Mouse (Mus musculus) MEL (cell line): ENCODE measurements at regions not wholly inside any gene's neighbourhood (a gene's known extent, or its start where the extent isn't known, plus 50 kb on each side); places are given as distances from the start of the nearest gene placed in this dataset.

Experiments
- DNase-seq: peaks from one replicate; pipeline ENCODE4 v3.0.0; 2011; ENCODE audit warnings: low read depth, low spot score
- H3K27ac ChIP-seq: 2 replicates; pipeline ENCODE4 v1.5.1; 2012; ENCODE audit warnings: low read depth, mild to moderate bottlenecking, control low read depth, low read length, moderate library complexity; ENCODE audit not compliant: control insufficient read depth
- H3K27me3 ChIP-seq, 2 experiments: fragments of 150-350 bp in 1 of 2; sonication (generic) in 1 of 2; 2 replicates each; pipeline ENCODE4 v1.6.1; 2012; ENCODE audit warnings: low read length in 2 of 2, mild to moderate bottlenecking in 2 of 2, improper control_type of control experiment in 1 of 2, moderate library complexity in 1 of 2; ENCODE audit not compliant: insufficient read depth in 2 of 2, control insufficient read depth in 1 of 2
- H3K36me3 ChIP-seq, 2 experiments: 2 replicates each; pipeline ENCODE4 v1.6.1; 2012 to 2014; ENCODE audit warnings: low read length in 2 of 2, improper control_type of control experiment in 1 of 2, inconsistent platforms in 1 of 2, mild to moderate bottlenecking in 1 of 2; ENCODE audit not compliant: insufficient read depth in 2 of 2, control insufficient read depth in 1 of 2
- H3K4me1 ChIP-seq, 2 experiments: fragments of 150-350 bp in 1 of 2; sonication (generic) in 1 of 2; 2 replicates each; pipeline ENCODE4 v1.6.1; 2012; ENCODE audit warnings: low read length in 2 of 2, improper control_type of control experiment in 1 of 2, mild to moderate bottlenecking in 1 of 2; ENCODE audit not compliant: insufficient read depth in 2 of 2, control insufficient read depth in 1 of 2
- H3K4me3 ChIP-seq, 2 experiments: fragments of 150-350 bp in 1 of 2; sonication (generic) in 1 of 2; 2 replicates each; pipeline ENCODE4 v1.5.1; 2012; ENCODE audit warnings: low read depth in 2 of 2, low read length in 2 of 2, mild to moderate bottlenecking in 2 of 2, moderate library complexity in 2 of 2, control low read depth in 1 of 2, improper control_type of control experiment in 1 of 2; ENCODE audit not compliant: control insufficient read depth in 1 of 2, insufficient read depth in 1 of 2
- H3K79me2 ChIP-seq: 2 replicates; pipeline ENCODE4 v1.6.1; 2012; ENCODE audit warnings: mild to moderate bottlenecking, low read length, moderate library complexity; ENCODE audit not compliant: control insufficient read depth, poor library complexity, insufficient read depth
- H3K9ac ChIP-seq: 2 replicates; pipeline ENCODE4 v1.6.1; 2012; ENCODE audit warnings: low read depth, mild to moderate bottlenecking, control low read depth, low read length, moderate library complexity; ENCODE audit not compliant: control insufficient read depth, poor library complexity, severe bottlenecking
- H3K9me3 ChIP-seq: fragments of 150-350 bp; sonication (generic); replicated peaks from 2 replicates; pipeline ENCODE4 v1.6.1; 2012; ENCODE audit warnings: mild to moderate bottlenecking, low read length, improper control_type of control experiment, moderate library complexity; ENCODE audit not compliant: insufficient read depth
- CHD1 ChIP-seq: IDR thresholded peaks from 2 replicates; pipeline ENCODE4 v1.6.1; 2012; ENCODE audit warnings: low read depth, mild to moderate bottlenecking, inconsistent platforms, low read length, improper control_type of control experiment
- CHD2 ChIP-seq: IDR thresholded peaks from 2 replicates; pipeline ENCODE4 v1.6.1; 2011; ENCODE audit warnings: low read length, improper control_type of control experiment
- E2F4 ChIP-seq: IDR thresholded peaks from 2 replicates; pipeline ENCODE4 v1.6.1; 2011; ENCODE audit warnings: low read depth, low read length, improper control_type of control experiment, borderline replicate concordance
- ETS1 ChIP-seq: IDR thresholded peaks from 2 replicates; pipeline ENCODE4 v1.6.1; 2012; ENCODE audit warnings: low read depth, mild to moderate bottlenecking, inconsistent platforms, low read length, improper control_type of control experiment, moderate library complexity
- JUND ChIP-seq: IDR thresholded peaks from 2 replicates; pipeline ENCODE4 v1.6.1; 2011; ENCODE audit warnings: low read depth, mild to moderate bottlenecking, improper control_type of control experiment, low read length
- KAT2A ChIP-seq: conservative IDR thresholded peaks from 2 replicates; pipeline ENCODE4 v1.6.1; 2012; ENCODE audit warnings: low read depth, low read length, improper control_type of control experiment, inconsistent platforms
- MAX ChIP-seq: IDR thresholded peaks from 2 replicates; pipeline ENCODE4 v1.6.1; 2011; ENCODE audit warnings: low read length, improper control_type of control experiment
- MAZ ChIP-seq: IDR thresholded peaks from 2 replicates; pipeline ENCODE4 v1.6.1; 2012; ENCODE audit warnings: low read depth, mild to moderate bottlenecking, inconsistent platforms, low read length, improper control_type of control experiment
- MEF2A ChIP-seq: IDR thresholded peaks from 2 replicates; pipeline ENCODE4 v1.6.1; 2014; ENCODE audit warnings: low read depth, mild to moderate bottlenecking, inconsistent platforms, low read length, improper control_type of control experiment; ENCODE audit not compliant: poor library complexity, insufficient replicate concordance, severe bottlenecking; ENCODE audit errors: extremely low read depth
- MYB ChIP-seq: IDR thresholded peaks from 2 replicates; pipeline ENCODE4 v1.6.1; 2011; ENCODE audit warnings: mild to moderate bottlenecking, low read depth, low read length, improper control_type of control experiment
- NELFE ChIP-seq: IDR thresholded peaks from 2 replicates; pipeline ENCODE4 v1.6.1; 2011; ENCODE audit warnings: low read depth, low read length, improper control_type of control experiment
- POLR2A ChIP-seq, 2 experiments: IDR thresholded peaks; 2 replicates each; pipeline ENCODE4 v1.6.1; 2011 to 2012; ENCODE audit warnings: low read length in 2 of 2, mild to moderate bottlenecking in 2 of 2, control low read depth in 1 of 2, improper control_type of control experiment in 1 of 2, low read depth in 1 of 2, moderate library complexity in 1 of 2; ENCODE audit not compliant: control insufficient read depth in 1 of 2, insufficient read depth in 1 of 2, poor library complexity in 1 of 2
- RAD21 ChIP-seq: IDR thresholded peaks from 2 replicates; pipeline ENCODE4 v1.6.1; 2011; ENCODE audit warnings: mild to moderate bottlenecking, low read depth, low read length, improper control_type of control experiment
- SIN3A ChIP-seq: IDR thresholded peaks from 2 replicates; pipeline ENCODE4 v1.6.1; 2012; ENCODE audit warnings: low read length, improper control_type of control experiment, inconsistent platforms
- SMC3 ChIP-seq: IDR thresholded peaks from 2 replicates; pipeline ENCODE4 v1.6.1; 2011; ENCODE audit warnings: low read depth, low read length, improper control_type of control experiment
- UBTF ChIP-seq: IDR thresholded peaks from 2 replicates; pipeline ENCODE4 v1.6.1; 2012; ENCODE audit warnings: low read depth, mild to moderate bottlenecking, inconsistent platforms, low read length, improper control_type of control experiment, moderate library complexity, borderline replicate concordance; ENCODE audit not compliant: insufficient read depth
- ZKSCAN1 ChIP-seq: IDR thresholded peaks from 2 replicates; pipeline ENCODE4 v1.6.1; 2012; ENCODE audit warnings: low read depth, mild to moderate bottlenecking, inconsistent platforms, low read length, improper control_type of control experiment, moderate library complexity
- ZMIZ1 ChIP-seq: IDR thresholded peaks from 2 replicates; pipeline ENCODE4 v1.6.1; 2012; ENCODE audit warnings: low read depth, mild to moderate bottlenecking, inconsistent platforms, low read length, improper control_type of control experiment, moderate library complexity

GRCm38 (mm10) chr6:52429204-52429552 lies 115.9 kb downstream of the Evx1 start:
- no peak for TF ChIP-seq POLR2A (IDR thresholded peaks at IDR 0.05; ENCODE audit: control insufficient read depth in 1 of 2, insufficient read depth in 1 of 2, low read depth in 1 of 2, low read length in 2 of 2, poor library complexity in 1 of 2)

GRCm38 (mm10) chr6:52433234-52433633 lies 119.9 kb downstream of the Evx1 start:
- H3K27ac ChIP-seq = no peak overlapping the region
- no peaks in the 10 kb centered on the region for H3K4me1 ChIP-seq
- TF ChIP-seq KAT2A (no peak), SIN3A (no peak), ZKSCAN1 (no peak), UBTF (no peak), CHD1 (no peak), CHD2 (no peak), SMC3 (no peak), MYB (no peak), MAX (no peak), NELFE (no peak)
- H3K4me3 ChIP-seq = no peak overlapping the region
- H3K9ac ChIP-seq = no peak overlapping the region
- no peaks in the 10 kb centered on the region for H3K9me3 ChIP-seq
- no peaks in the 10 kb centered on the region for H3K79me2 ChIP-seq
- DNase-seq = no peak
- no peaks in the 10 kb centered on the region for H3K36me3 ChIP-seq
- no peaks in the 10 kb centered on the region for H3K27me3 ChIP-seq

More at GRCm38 (mm10) chr6:52429204-52429552, 115.9 kb downstream of the Evx1 start:
- H3K27me3 ChIP-seq = no peaks in the 10 kb centered on the region
- no peak overlapping the region for H3K27ac ChIP-seq
- H3K36me3 ChIP-seq = no peaks in the 10 kb centered on the region
- H3K9me3 ChIP-seq = no peaks in the 10 kb centered on the region
- H3K9ac ChIP-seq = no peak overlapping the region
- DNase-seq = no peak
- no peaks in the 10 kb centered on the region for H3K4me1 ChIP-seq
- H3K4me3 ChIP-seq = no peak overlapping the region
- H3K79me2 ChIP-seq = no peaks in the 10 kb centered on the region

GRCm38 (mm10) chr6:52434771-52435170 lies 121.5 kb downstream of the Evx1 start:
- H3K4me1 ChIP-seq = no peaks in the 10 kb centered on the region
- no peak for TF ChIP-seq MAZ
- TF ChIP-seq KAT2A = no peak
- TF ChIP-seq JUND = no peak
- no peak for TF ChIP-seq ZMIZ1
- no peak for TF ChIP-seq RAD21
- TF ChIP-seq ETS1 = no peak
- no peak for TF ChIP-seq NELFE
- TF ChIP-seq MYB = no peak
- TF ChIP-seq E2F4 = no peak
- no peak for TF ChIP-seq UBTF
- TF ChIP-seq MEF2A = no peak
- no peaks in the 10 kb centered on the region for H3K36me3 ChIP-seq
- DNase-seq = no peak
- no peak overlapping the region for H3K27ac ChIP-seq
- no peak overlapping the region for H3K4me3 ChIP-seq
- H3K79me2 ChIP-seq = no peaks in the 10 kb centered on the region
- H3K9ac ChIP-seq = no peak overlapping the region
- no peaks in the 10 kb centered on the region for H3K9me3 ChIP-seq
- no peaks in the 10 kb centered on the region for H3K27me3 ChIP-seq
